Mouse (Mus musculus) forebrain, embryonic 10.5 days (tissue): Measurements from ENCODE around the gene Ypel2. TPM values are rescaled to one million over a fixed set of nuclear protein-coding genes. Genes with fewer than 3 reads are reported as not detected.
A peak's percentile ranks its signal among the peaks of the same experiment; 100 is the strongest.

Experiments
- DNase-seq: peaks from one replicate; pipeline ENCODE4 v3.0.0-alpha.2; 2017; ENCODE audit warnings: low spot score; ENCODE audit errors: extremely low spot score
- H3K27ac ChIP-seq: fragments of 300-500 bp; sonication (generic); 2 replicates; pipeline ENCODE4 v1.5.1; 2016; ENCODE audit warnings: mild to moderate bottlenecking
- H3K27me3 ChIP-seq: fragments of 300-500 bp; sonication (generic); 2 replicates; pipeline ENCODE4 v1.6.1; 2016; ENCODE audit warnings: mild to moderate bottlenecking; ENCODE audit not compliant: poor library complexity, severe bottlenecking
- H3K36me3 ChIP-seq: fragments of 300-500 bp; sonication (generic); replicated peaks from 2 replicates; pipeline ENCODE4 v1.6.1; 2016; ENCODE audit warnings: mild to moderate bottlenecking, moderate library complexity
- H3K4me1 ChIP-seq: fragments of 300-500 bp; sonication (generic); 2 replicates; pipeline ENCODE4 v1.6.1; 2016
- H3K4me3 ChIP-seq: fragments of 300-500 bp; sonication (generic); 2 replicates; pipeline ENCODE4 v1.5.1; 2016; ENCODE audit warnings: mild to moderate bottlenecking, moderate library complexity
- H3K9me3 ChIP-seq: fragments of 300-500 bp; sonication (generic); 2 replicates; pipeline ENCODE4 v1.6.1; 2016; ENCODE audit warnings: mild to moderate bottlenecking, moderate library complexity
- WGBS: fragments of 180-500 bp; shearing (Covaris S2); methylation state at CpG from one replicate; pipeline ENCODE4 v1.1.7; 2016; 5-methylcytosine and 5-hydroxymethylcytosine counted together
- polyA plus RNA-seq: library from polyadenylated mRNA; unstranded; fragments of >200 nt; fragmentation: Nextera tagmentation; extraction: Ambion mirVana; gene quantifications from 2 replicates; pipeline ENCODE4 v1.2.1, GENCODE M21; 2016

Gene Ypel2
- polyA plus RNA-seq, 1 experiment from 2014 or later, result 2.9 TPM

DNA sequence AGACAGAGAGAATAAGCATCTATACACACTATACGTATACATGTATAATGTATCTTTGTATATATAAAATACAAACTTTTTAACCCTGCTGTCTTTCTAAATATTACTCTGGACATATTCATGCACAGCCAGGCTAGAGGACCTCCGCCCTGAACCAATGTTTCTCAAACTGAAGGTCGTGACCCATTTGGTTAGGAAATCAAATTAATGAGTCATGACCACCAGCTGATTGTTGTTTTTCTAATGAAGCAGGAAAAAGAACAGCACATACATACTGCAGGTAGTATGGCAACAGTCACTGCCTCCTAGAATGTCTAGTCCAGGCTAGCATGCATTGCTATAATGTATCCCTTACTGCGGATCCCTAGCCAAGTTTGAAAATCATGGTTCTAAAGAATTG lies 2.3 kb downstream of the Ypel2 start:
- Histone ChIP-seq H3K27ac (no peak overlapping the region), H3K27me3 (peaks cover 25% of the 10 kb centered on the region), H3K9me3 (no peaks in the 10 kb centered on the region), H3K4me3 (no peak overlapping the region), H3K4me1 (peaks cover 92% of the 10 kb centered on the region), H3K36me3 (no peaks in the 10 kb centered on the region)
- WGBS, result 82% methylated on average over 4 of the region's 4 CpGs
- no peak for DNase-seq

GRCm38 (mm10) chr11:86990309-86990708 lies 3.2 kb downstream of the Ypel2 start:
- DNase-seq, result no peak
- no peak overlapping the region for H3K4me3 ChIP-seq
- no peaks in the 10 kb centered on the region for H3K36me3 ChIP-seq
- 34% methylated on average over 3 of the region's 3 CpGs for WGBS
- peak overlapping the region; percentile 35; the same call in 1 of the 2 replicates for H3K27ac ChIP-seq
- peaks cover 25% of the 10 kb centered on the region for H3K27me3 ChIP-seq
- peaks cover 82% of the 10 kb centered on the region for H3K4me1 ChIP-seq
- H3K9me3 ChIP-seq, result no peaks in the 10 kb centered on the region

GRCm38 (mm10) chr11:86984990-86985389 lies 8.5 kb downstream of the Ypel2 start:
- no peaks in the 10 kb centered on the region for H3K9me3 ChIP-seq
- no peaks in the 10 kb centered on the region for H3K36me3 ChIP-seq
- no peak overlapping the region for H3K27ac ChIP-seq
- peaks cover 13% of the 10 kb centered on the region; the same call in 1 of the 2 replicates for H3K27me3 ChIP-seq
- WGBS, result 88% methylated on average over 3 of the region's 3 CpGs
- DNase-seq, result no peak
- H3K4me1 ChIP-seq, result peaks cover 42% of the 10 kb centered on the region
- no peak overlapping the region for H3K4me3 ChIP-seq

DNA sequence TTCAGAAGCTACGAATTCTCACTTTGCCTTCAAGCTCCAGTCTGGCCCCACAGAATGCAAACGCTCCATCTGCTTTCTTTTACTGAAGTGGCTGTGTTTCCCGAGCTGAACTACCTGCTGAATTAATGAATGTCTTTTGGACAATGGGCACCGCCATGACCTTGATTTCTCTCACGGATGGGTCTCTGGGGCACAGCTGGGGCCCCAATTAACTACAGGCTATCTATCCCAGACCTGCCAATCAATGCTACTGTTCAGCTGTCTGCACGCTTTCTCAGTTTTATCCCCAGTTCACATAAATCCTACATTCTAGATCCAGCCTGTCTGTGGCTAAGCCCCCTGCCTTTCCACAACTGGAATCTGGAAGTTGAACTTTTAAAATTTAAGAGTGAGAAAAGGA lies 10.5 kb downstream of the Ypel2 start:
- Histone ChIP-seq H3K4me3 (no peak overlapping the region), H3K9me3 (no peaks in the 10 kb centered on the region), H3K36me3 (no peaks in the 10 kb centered on the region), H3K27ac (no peak overlapping the region), H3K4me1 (peaks cover 22% of the 10 kb centered on the region), H3K27me3 (peaks cover 5% of the 10 kb centered on the region; the same call in 1 of the 2 replicates)
- no peak for DNase-seq
- WGBS, result 65% methylated on average over 6 of the region's 6 CpGs

GRCm38 (mm10) chr11:86981229-86981791 lies 12.2 kb downstream of the Ypel2 start:
- Histone ChIP-seq H3K27ac (no peak overlapping the region), H3K27me3 (peaks cover 5% of the 10 kb centered on the region; the same call in 1 of the 2 replicates), H3K4me3 (no peak overlapping the region), H3K36me3 (no peaks in the 10 kb centered on the region), H3K4me1 (peaks cover 11% of the 10 kb centered on the region), H3K9me3 (no peaks in the 10 kb centered on the region)
- DNase-seq, result no peak
- WGBS, result 80% methylated on average over 5 of the region's 5 CpGs

- 88% methylated on average over 6 of the region's 6 CpGs for WGBS
- Histone ChIP-seq H3K9me3 (no peaks in the 10 kb centered on the region), H3K27me3 (peaks cover 5% of the 10 kb centered on the region; the same call in 1 of the 2 replicates), H3K4me3 (no peak overlapping the region), H3K36me3 (no peaks in the 10 kb centered on the region), H3K4me1 (peaks cover 16% of the 10 kb centered on the region), H3K27ac (no peak overlapping the region)
- no peak for DNase-seq
Measured at GRCm38 (mm10) chr11:86980526-86980925, 13.0 kb downstream of the Ypel2 start.

- 95% methylated on average over 7 of the region's 7 CpGs for WGBS
- no peak overlapping the region for H3K4me3 ChIP-seq
- DNase-seq, result no peak
- H3K27me3 ChIP-seq, result peaks cover 1% of the 10 kb centered on the region; the same call in 1 of the 2 replicates
- peaks cover 22% of the 10 kb centered on the region for H3K4me1 ChIP-seq
- H3K9me3 ChIP-seq, result no peaks in the 10 kb centered on the region
- H3K27ac ChIP-seq, result no peak overlapping the region
- H3K36me3 ChIP-seq, result no peaks in the 10 kb centered on the region
Measured at GRCm38 (mm10) chr11:86979799-86980198, 13.7 kb downstream of the Ypel2 start.

DNA sequence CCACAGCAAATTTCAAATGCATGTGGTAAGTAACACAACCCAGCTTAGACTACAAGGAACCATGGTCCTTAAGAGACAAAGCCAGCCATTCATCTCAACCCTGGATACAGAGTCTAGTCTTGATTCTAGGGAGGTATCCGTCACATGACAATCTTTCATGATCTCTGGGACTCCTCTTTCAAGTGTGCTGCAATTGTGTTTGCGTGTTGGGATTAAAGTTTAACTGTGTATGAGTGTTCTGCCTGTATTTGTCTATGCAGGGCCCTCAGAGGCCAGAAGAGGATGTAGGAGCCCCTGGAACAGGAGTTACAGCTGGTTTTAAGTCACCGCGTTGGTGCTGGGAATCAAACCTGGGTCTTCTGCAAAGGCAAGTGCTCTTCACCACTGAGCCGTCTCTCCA lies 16.3 kb downstream of the Ypel2 start:
- no peaks in the 10 kb centered on the region for H3K9me3 ChIP-seq
- H3K36me3 ChIP-seq, result no peaks in the 10 kb centered on the region
- peaks cover 11% of the 10 kb centered on the region for H3K27me3 ChIP-seq
- no peak for DNase-seq
- no peak overlapping the region for H3K27ac ChIP-seq
- H3K4me3 ChIP-seq, result no peak overlapping the region
- WGBS, result 92% methylated on average over 5 of the region's 5 CpGs
- H3K4me1 ChIP-seq, result peaks cover 33% of the 10 kb centered on the region

DNA sequence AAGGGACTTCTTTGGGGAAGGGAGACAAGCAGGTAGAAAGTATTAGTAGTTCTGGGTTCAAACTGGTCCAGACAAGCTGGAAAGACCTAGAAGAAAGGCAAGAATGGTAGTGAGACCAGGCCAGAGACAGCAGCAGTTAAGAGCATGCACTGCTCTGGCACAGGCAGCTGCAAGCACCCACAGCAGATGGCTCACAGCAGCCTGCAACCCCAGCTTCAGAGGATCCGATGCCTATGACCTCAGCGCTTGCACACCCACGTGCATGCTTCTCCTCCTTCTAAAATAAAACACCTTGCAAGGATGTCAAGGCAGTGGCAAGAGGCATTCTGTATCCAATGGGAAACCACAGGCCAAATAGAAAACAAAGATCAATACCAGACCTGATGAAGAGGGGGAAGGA lies 19.1 kb downstream of the Ypel2 start:
- H3K9me3 ChIP-seq, result no peaks in the 10 kb centered on the region
- peaks cover 61% of the 10 kb centered on the region for H3K4me1 ChIP-seq
- no peaks in the 10 kb centered on the region for H3K36me3 ChIP-seq
- H3K4me3 ChIP-seq, result no peak overlapping the region
- peaks cover 39% of the 10 kb centered on the region for H3K27me3 ChIP-seq
- H3K27ac ChIP-seq, result no peak overlapping the region
- WGBS, result 90% methylated on average over 3 of the region's 3 CpGs
- no peak for DNase-seq

DNA sequence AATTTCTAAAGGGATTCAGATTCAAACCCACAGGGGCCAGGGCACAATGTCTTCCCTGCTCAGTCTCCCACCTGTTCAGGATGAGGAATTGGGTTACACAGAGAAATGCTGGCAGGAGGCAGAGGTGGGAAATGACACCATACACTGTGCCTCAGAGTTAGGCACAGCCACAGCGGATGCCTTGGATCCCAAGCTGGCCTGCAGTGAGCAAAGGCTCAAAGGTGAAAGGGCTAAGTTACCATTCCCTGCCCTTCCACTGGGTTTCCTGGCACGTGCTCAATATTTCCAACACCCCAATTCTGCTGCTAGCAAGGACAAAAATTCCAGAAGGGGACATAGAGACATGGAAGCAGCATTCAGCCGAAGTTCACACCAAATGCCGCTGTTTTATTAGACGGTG lies 20.3 kb downstream of the Ypel2 start:
- Histone ChIP-seq H3K9me3 (no peaks in the 10 kb centered on the region), H3K4me1 (peaks cover 72% of the 10 kb centered on the region), H3K4me3 (no peak overlapping the region), H3K27me3 (peaks cover 44% of the 10 kb centered on the region), H3K27ac (peak overlapping the region; percentile 13; the same call in 1 of the 2 replicates), H3K36me3 (no peaks in the 10 kb centered on the region)
- no peak for DNase-seq
- 78% methylated on average over 5 of the region's 5 CpGs for WGBS

- no peak for DNase-seq
- 68% methylated on average over 7 of the region's 7 CpGs for WGBS
- Histone ChIP-seq H3K27ac (peak overlapping the region; percentile 35; the same call in 1 of the 2 replicates), H3K9me3 (no peaks in the 10 kb centered on the region), H3K36me3 (no peaks in the 10 kb centered on the region), H3K4me1 (peaks cover 79% of the 10 kb centered on the region), H3K27me3 (peaks cover 63% of the 10 kb centered on the region), H3K4me3 (no peak overlapping the region)
Measured at GRCm38 (mm10) chr11:86971057-86971753, 22.3 kb downstream of the Ypel2 start.

GRCm38 (mm10) chr11:86969041-86969821 lies 24.3 kb downstream of the Ypel2 start:
- Histone ChIP-seq H3K4me3 (peak overlapping the region; percentile 14), H3K36me3 (no peaks in the 10 kb centered on the region), H3K9me3 (no peaks in the 10 kb centered on the region), H3K4me1 (peaks cover 63% of the 10 kb centered on the region), H3K27me3 (peaks cover 61% of the 10 kb centered on the region), H3K27ac (peak overlapping the region; percentile 75)
- DNase-seq, result peak; percentile 48
- 23% methylated on average over 13 of the region's 13 CpGs for WGBS

DNA sequence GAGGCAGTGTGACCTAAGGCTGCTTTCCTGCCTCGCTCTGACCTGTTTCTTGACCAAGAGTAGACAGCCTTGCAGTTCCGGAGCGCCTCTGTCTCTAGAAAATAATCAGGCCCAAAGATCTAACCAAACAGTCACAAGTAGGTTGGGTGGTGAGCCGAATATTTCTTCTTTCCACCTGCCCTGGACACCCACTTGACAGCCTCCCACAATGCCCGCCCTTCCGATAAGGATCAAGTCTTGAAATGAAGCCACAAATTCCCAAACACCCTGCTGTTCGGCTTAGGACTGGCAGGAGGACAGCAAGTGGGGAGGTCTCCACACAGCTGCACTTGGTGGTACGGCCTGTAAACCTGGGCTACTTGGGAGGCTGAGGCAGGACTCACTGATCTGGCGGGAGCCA lies 26.0 kb downstream of the Ypel2 start:
- Histone ChIP-seq H3K9me3 (no peaks in the 10 kb centered on the region), H3K27me3 (peaks cover 55% of the 10 kb centered on the region), H3K36me3 (no peaks in the 10 kb centered on the region), H3K4me3 (no peak overlapping the region), H3K4me1 (peaks cover 60% of the 10 kb centered on the region), H3K27ac (no peak overlapping the region)
- 90% methylated on average over 9 of the region's 9 CpGs for WGBS
- DNase-seq, result no peak
